Mouse (Mus musculus): ENCODE results near the gene Rgs9bp.

DNA sequence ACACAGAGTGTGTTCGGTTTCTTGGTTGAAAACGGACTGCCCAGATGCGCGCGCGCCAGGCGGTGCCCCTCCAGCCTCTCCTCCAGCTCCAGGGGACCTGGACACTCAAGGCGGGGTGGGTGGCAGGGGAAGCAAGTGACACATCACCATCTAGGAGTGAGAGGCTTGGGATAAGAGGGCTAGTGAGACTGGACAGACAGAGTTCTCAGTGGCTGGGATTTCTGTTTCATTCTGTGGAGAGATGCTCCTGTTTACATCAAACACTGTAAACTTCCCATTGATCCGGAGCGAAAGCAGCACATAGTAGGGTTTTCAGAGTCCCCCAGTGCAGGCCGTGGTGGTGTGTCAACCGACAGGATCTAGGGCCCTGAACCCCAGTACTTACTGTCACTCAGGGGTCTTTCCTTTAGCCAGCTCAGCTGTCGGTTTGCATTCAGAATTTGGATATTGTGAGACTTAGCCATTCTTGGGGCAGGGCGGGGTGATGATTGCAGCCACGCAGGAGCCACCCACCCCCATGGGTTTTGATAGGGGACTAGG is 1.6 kb upstream of the Rgs9bp start:
- TF ChIP-seq HCFC1 (IDR thresholded peaks at IDR 0.05; ENCODE audit: borderline replicate concordance, insufficient read depth, low read length) (no peak), ZC3H11A (IDR thresholded peaks at IDR 0.05; ENCODE audit: borderline replicate concordance, low read depth, low read length) (no peak), MAFK (IDR thresholded peaks at IDR 0.05; ENCODE audit: insufficient read depth, low read depth, low read length) (no peak), ZNF384 (IDR thresholded peaks at IDR 0.05; ENCODE audit: low read depth, low read length) (no peak)
